Mouse (Mus musculus): ENCODE results near the gene Gpd2. TPM values are rescaled to one million over a fixed set of nuclear protein-coding genes. Genes with fewer than 3 reads are reported as not detected.

Gpd2 gene
- total RNA-seq, 1 experiment from 2014 or later, result 38.4 TPM

DNA sequence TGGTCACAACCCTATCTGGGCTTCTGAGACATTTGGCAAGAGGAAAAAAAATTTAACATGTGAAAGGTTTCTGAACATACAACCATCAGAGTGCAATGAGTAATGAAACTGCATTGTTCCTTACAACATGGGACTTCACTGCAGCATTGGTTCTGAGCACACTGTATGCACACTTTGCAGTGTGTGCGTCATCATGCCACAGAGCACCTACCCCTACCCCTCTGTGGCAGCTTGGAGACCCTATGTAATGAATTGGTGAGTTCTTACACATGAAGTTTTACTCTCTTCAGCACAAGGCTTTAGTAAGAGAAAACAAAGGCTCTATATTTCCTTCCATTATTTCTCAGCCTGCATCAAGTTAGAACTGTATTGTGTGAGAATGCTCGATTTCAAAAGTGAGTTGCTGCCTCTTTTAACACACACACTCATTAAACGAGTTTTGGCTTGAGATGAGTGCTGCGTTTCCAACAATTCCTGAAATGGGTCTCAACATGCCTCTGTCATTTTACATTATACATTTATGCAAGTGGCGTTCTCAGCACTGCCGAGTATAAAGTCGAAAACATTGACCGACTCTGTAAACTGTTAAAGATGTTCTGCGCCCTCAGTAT is 177.2 kb downstream of the Gpd2 start:
- ATAC-seq (replicated peaks in 1 of 2; ENCODE audit: insufficient read depth in 1 of 2, low FRiP score in 2 of 2, low TSS enrichment in 1 of 2, low read depth in 1 of 2, poor library complexity in 2 of 2, severe bottlenecking in 2 of 2), result no peak

DNA sequence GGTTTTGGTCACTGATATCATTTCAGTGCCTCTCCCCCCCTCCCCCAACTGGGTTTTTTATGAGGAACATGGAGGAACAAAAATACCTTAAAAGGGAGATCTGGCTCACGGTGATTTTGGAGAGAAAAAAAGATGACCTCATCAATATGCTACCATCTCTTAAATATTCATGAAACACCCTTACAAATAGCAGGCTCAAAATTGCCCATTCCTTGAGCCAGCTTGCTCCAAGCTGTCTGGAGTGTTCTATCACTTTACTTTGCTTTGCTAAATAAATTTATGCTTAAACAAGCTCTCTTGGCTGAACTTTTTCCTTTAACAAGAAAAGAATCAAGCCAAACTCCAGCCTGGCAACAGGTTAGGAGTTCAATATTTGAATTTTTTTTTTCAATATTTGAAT is 179.3 kb downstream of the Gpd2 start:
- no peak for ATAC-seq (replicated peaks in 1 of 2; ENCODE audit: insufficient read depth in 1 of 2, low FRiP score in 2 of 2, low TSS enrichment in 1 of 2, low read depth in 1 of 2, poor library complexity in 2 of 2, severe bottlenecking in 2 of 2)

Other genes starting within 250 kb of the Gpd2 start
- gene Nr4a2, start 113.6 kb upstream of the Gpd2 start, total RNA-seq (2017), result 16.7 and 28.8 TPM in 2 replicates

Measured in hematopoietic stem cell, adult 5-6 weeks (primary cell).